Mouse (Mus musculus) forebrain, embryonic 16.5 days (tissue): ENCODE data around the gene Zdhhc24. TPM values are rescaled to one million over a fixed set of nuclear protein-coding genes. Genes with fewer than 3 reads are reported as not detected.
A peak's percentile ranks its signal among the peaks of the same experiment; 100 is the strongest.

Experiments used
- ATAC-seq: fragments of 200-750 bp; cut with Nextera tagmentation; 2 replicates; pipeline ENCODE4 v1.8.0; 2017; ENCODE audit warnings: mild to moderate bottlenecking, moderate library complexity
- H3K27ac ChIP-seq: fragments of 300-500 bp; sonication (generic); 2 replicates; pipeline ENCODE4 v1.5.1; 2014; ENCODE audit warnings: low read length, control low read depth
- H3K27me3 ChIP-seq: fragments of 300-500 bp; sonication (generic); replicated peaks from 2 replicates; pipeline ENCODE4 v1.6.1; 2014; ENCODE audit warnings: low read length; ENCODE audit not compliant: control insufficient read depth, insufficient read depth
- H3K36me3 ChIP-seq: fragments of 300-500 bp; sonication (generic); 2 replicates; pipeline ENCODE4 v1.6.1; 2014; ENCODE audit not compliant: control insufficient read depth, insufficient read depth
- H3K4me1 ChIP-seq: fragments of 300-500 bp; sonication (generic); replicated peaks from 2 replicates; pipeline ENCODE4 v1.6.1; 2014; ENCODE audit warnings: low read length; ENCODE audit not compliant: control insufficient read depth, insufficient read depth
- H3K4me2 ChIP-seq: fragments of 300-500 bp; sonication (generic); 2 replicates; pipeline ENCODE4 v1.6.1; 2014; ENCODE audit warnings: mild to moderate bottlenecking, low read length, control low read depth
- H3K4me3 ChIP-seq: fragments of 300-500 bp; sonication (generic); replicated peaks from 2 replicates; pipeline ENCODE4 v1.5.1; 2014; ENCODE audit warnings: mild to moderate bottlenecking, low read length, control low read depth
- H3K9ac ChIP-seq: fragments of 300-500 bp; sonication (generic); replicated peaks from 2 replicates; pipeline ENCODE4 v1.6.1; 2014; ENCODE audit warnings: low read depth, low read length, control low read depth
- H3K9me3 ChIP-seq: fragments of 300-500 bp; sonication (generic); 2 replicates; pipeline ENCODE4 v1.6.1; 2016; ENCODE audit warnings: low read length; ENCODE audit not compliant: control insufficient read depth
- WGBS: fragments of 180-500 bp; shearing (Covaris S2); extraction: QIAGEN DNeasy Blood & Tissue Kit; methylation state at CpG from one replicate; pipeline ENCODE4 v1.1.7; 2014; 5-methylcytosine and 5-hydroxymethylcytosine counted together
- polyA plus RNA-seq: library from polyadenylated mRNA; unstranded; fragments of >200 nt; fragmentation: Nextera tagmentation; extraction: Ambion mirVana; gene quantifications from 2 replicates; pipeline ENCODE4 v1.2.1, GENCODE M21; 2015

Gene Zdhhc24
- polyA plus RNA-seq, 1 experiment from 2014 or later = 26.8 TPM

- H3K27ac ChIP-seq = no peak overlapping the region
- H3K9me3 ChIP-seq = no peaks in the 10 kb centered on the region
- H3K4me3 ChIP-seq = no peak overlapping the region
- no peak overlapping the region for H3K9ac ChIP-seq
- H3K27me3 ChIP-seq = no peaks in the 10 kb centered on the region
- 96% methylated on average over 11 of the region's 11 CpGs for WGBS
- peaks cover 20% of the 10 kb centered on the region for H3K4me1 ChIP-seq
- peaks cover 22% of the 10 kb centered on the region for H3K36me3 ChIP-seq
- no peak overlapping the region for H3K4me2 ChIP-seq
- ATAC-seq = no peak
Measured at GRCm38 (mm10) chr19:4925121-4925860, 46.8 kb downstream of the Zdhhc24 start.

- Histone ChIP-seq H3K9ac (peak within 1 kb of the TSS; percentile 72), H3K4me1 (peaks cover 20% of the 10 kb centered on the region), H3K27ac (peak within 1 kb of the TSS; percentile 65), H3K4me3 (peak within 1 kb of the TSS; percentile 61), H3K36me3 (peaks cover 2% of the 10 kb centered on the region), H3K9me3 (no peaks in the 10 kb centered on the region), H3K27me3 (no peaks in the 10 kb centered on the region), H3K4me2 (peak within 1 kb of the TSS; percentile 80)
- WGBS = under 1% methylated on average over 32 of the region's 32 CpGs
- ATAC-seq = peak; percentile 98
Measured at GRCm38 (mm10) chr19:4927904-4928531, 49.5 kb downstream of the Zdhhc24 start, which contains the start of gene Dpp3. Gene Dpp3, minus strand, starts transcription at chr19:4928287.

GRCm38 (mm10) chr19:4928781-4929180, 50.3 kb downstream of the Zdhhc24 start:
- WGBS = 58% methylated on average over 5 of the region's 5 CpGs
- peak overlapping the region; percentile 80 for H3K4me2 ChIP-seq
- no peak; the same call in 1 of the 2 replicates for ATAC-seq

More at GRCm38 (mm10) chr19:4928781-4929180, 50.3 kb downstream of the Zdhhc24 start:
- no peaks in the 10 kb centered on the region; the same call in none of the 2 replicates for H3K36me3 ChIP-seq
- peak overlapping the region; percentile 72 for H3K9ac ChIP-seq
- H3K4me3 ChIP-seq = peak overlapping the region; percentile 61
- H3K4me1 ChIP-seq = peaks cover 20% of the 10 kb centered on the region
- H3K9me3 ChIP-seq = no peaks in the 10 kb centered on the region
- peak overlapping the region; percentile 65 for H3K27ac ChIP-seq
- no peaks in the 10 kb centered on the region for H3K27me3 ChIP-seq

Other genes with a start within 250 kb of the Zdhhc24 start
- gene Gm960, start 180.0 kb upstream of the Zdhhc24 start, polyA plus RNA-seq = 6.4 and 8.9 TPM in 2 replicates
- 37.1 and 40.3 TPM in 2 replicates for gene Sptbn2, start 167.5 kb upstream of the Zdhhc24 start, polyA plus RNA-seq
- 189 and 196 TPM in 2 replicates for gene Rbm4b, start 122.2 kb upstream of the Zdhhc24 start, polyA plus RNA-seq
- gene Rbm4, start 84.8 kb upstream of the Zdhhc24 start, polyA plus RNA-seq = 98.5 and 110 TPM in 2 replicates
- 29.8 and 32.7 TPM in 2 replicates for gene Gm21992, start 67.1 kb upstream of the Zdhhc24 start, polyA plus RNA-seq
- gene Rbm14, start 67.0 kb upstream of the Zdhhc24 start, polyA plus RNA-seq = 86.0 and 91.1 TPM in 2 replicates
- 34.7 and 38.6 TPM in 2 replicates for gene Ccs, start 39.3 kb upstream of the Zdhhc24 start, polyA plus RNA-seq
- gene Ccdc87, start 39.3 kb upstream of the Zdhhc24 start, polyA plus RNA-seq = 0.61 and 0.62 TPM in 2 replicates
- 59.2 and 73.6 TPM in 2 replicates for gene Ctsf, start 23.5 kb upstream of the Zdhhc24 start, polyA plus RNA-seq
- 0.86 and 0.94 TPM in 2 replicates for gene Actn3, start 759 bp upstream of the Zdhhc24 start, polyA plus RNA-seq
- 8.5 and 10.1 TPM in 2 replicates for gene Bbs1, start 28.0 kb downstream of the Zdhhc24 start, polyA plus RNA-seq
- gene Dpp3, start 49.6 kb downstream of the Zdhhc24 start, polyA plus RNA-seq = 95.9 and 106 TPM in 2 replicates
- gene Peli3, start 64.5 kb downstream of the Zdhhc24 start, polyA plus RNA-seq = 12.0 and 16.5 TPM in 2 replicates
- 106 and 116 TPM in 2 replicates for gene Mrpl11, start 83.5 kb downstream of the Zdhhc24 start, polyA plus RNA-seq
- gene Npas4, start 111.6 kb downstream of the Zdhhc24 start, polyA plus RNA-seq = 0.21 and 0.71 TPM in 2 replicates
- gene Slc29a2, start 145.2 kb downstream of the Zdhhc24 start, polyA plus RNA-seq = 11.2 and 13.4 TPM in 2 replicates
- gene B4gat1, start 160.2 kb downstream of the Zdhhc24 start, polyA plus RNA-seq = 58.2 and 62.5 TPM in 2 replicates
- gene AC124502.3, start 160.2 kb downstream of the Zdhhc24 start, polyA plus RNA-seq = 2.1 and 2.9 TPM in 2 replicates
- gene Brms1, start 162.7 kb downstream of the Zdhhc24 start, polyA plus RNA-seq = 50.2 and 51.2 TPM in 2 replicates
- gene Rin1, start 171.8 kb downstream of the Zdhhc24 start, polyA plus RNA-seq = 1.3 and 1.9 TPM in 2 replicates
- gene Cd248, start 189.4 kb downstream of the Zdhhc24 start, polyA plus RNA-seq = 11.9 and 14.3 TPM in 2 replicates
- 8.0 and 15.8 TPM in 2 replicates for gene Tmem151a, start 206.9 kb downstream of the Zdhhc24 start, polyA plus RNA-seq
- gene Yif1a, start 209.9 kb downstream of the Zdhhc24 start, polyA plus RNA-seq = 54.0 and 56.0 TPM in 2 replicates
- 297 and 347 TPM in 2 replicates for gene Cnih2, start 219.9 kb downstream of the Zdhhc24 start, polyA plus RNA-seq
- gene Rab1b, start 228.4 kb downstream of the Zdhhc24 start, polyA plus RNA-seq = 239 and 241 TPM in 2 replicates
- gene Klc2, start 239.9 kb downstream of the Zdhhc24 start, polyA plus RNA-seq = 48.1 and 55.5 TPM in 2 replicates